Mouse (Mus musculus) midbrain, embryonic 12.5 days (tissue): Measurements from ENCODE around the gene Phf20. TPM values are rescaled to one million over a fixed set of nuclear protein-coding genes. Genes with fewer than 3 reads are reported as not detected.
"Not testable (repeated sequence)": the region's sequence is repeated elsewhere in the genome, so short reads cannot be mapped to it uniquely, and the experiment has no call there.

Source experiments
- ATAC-seq: fragments of 200-750 bp; cut with Nextera tagmentation; 2 replicates; pipeline ENCODE4 v1.8.0; 2017; ENCODE audit warnings: low read depth, moderate TSS enrichment, moderate library complexity; ENCODE audit not compliant: low FRiP score
- H3K27ac ChIP-seq: fragments of 300-500 bp; sonication (generic); replicated peaks from 2 replicates; pipeline ENCODE4 v1.5.1; 2016; ENCODE audit warnings: mild to moderate bottlenecking
- H3K27me3 ChIP-seq: fragments of 300-500 bp; sonication (generic); 2 replicates; pipeline ENCODE4 v1.6.1; 2016; ENCODE audit warnings: mild to moderate bottlenecking
- H3K36me3 ChIP-seq: fragments of 300-500 bp; sonication (generic); 2 replicates; pipeline ENCODE4 v1.6.1; 2016
- H3K4me1 ChIP-seq: fragments of 300-500 bp; sonication (generic); 2 replicates; pipeline ENCODE4 v1.6.1; 2016
- H3K4me2 ChIP-seq: fragments of 300-500 bp; sonication (generic); replicated peaks from 2 replicates; pipeline ENCODE4 v1.6.1; 2016; ENCODE audit warnings: mild to moderate bottlenecking, moderate library complexity
- H3K4me3 ChIP-seq: fragments of 300-500 bp; sonication (generic); 2 replicates; pipeline ENCODE4 v1.5.1; 2016; ENCODE audit warnings: mild to moderate bottlenecking
- H3K9ac ChIP-seq: fragments of 300-500 bp; sonication (generic); replicated peaks from 2 replicates; pipeline ENCODE4 v1.6.1; 2016; ENCODE audit warnings: mild to moderate bottlenecking, moderate library complexity
- H3K9me3 ChIP-seq: fragments of 300-500 bp; sonication (generic); 2 replicates; pipeline ENCODE4 v1.6.1; 2016; ENCODE audit warnings: mild to moderate bottlenecking
- WGBS: fragments of 180-500 bp; shearing (Covaris S2); methylation state at CpG from one replicate; pipeline ENCODE4 v1.1.7; 2016; 5-methylcytosine and 5-hydroxymethylcytosine counted together
- polyA plus RNA-seq: library from polyadenylated mRNA; unstranded; fragments of >200 nt; fragmentation: Nextera tagmentation; extraction: Ambion mirVana; gene quantifications from 2 replicates; pipeline ENCODE4 v1.2.1, GENCODE M21; 2016

The Phf20 gene
- polyA plus RNA-seq, 1 experiment from 2014 or later = 91.8 TPM

- Histone ChIP-seq H3K9me3 (no peaks in the 10 kb centered on the region), H3K4me2 (no peak overlapping the region), H3K4me3 (no peak overlapping the region), H3K9ac (no peak overlapping the region), H3K36me3 (peaks cover 45% of the 10 kb centered on the region), H3K4me1 (peaks cover 18% of the 10 kb centered on the region), H3K27me3 (no peaks in the 10 kb centered on the region), H3K27ac (no peak overlapping the region)
- 92% methylated on average over 6 of the region's 6 CpGs for WGBS
- ATAC-seq = no peak
Observed at GRCm38 (mm10) chr2:156203917-156204316, 7.7 kb downstream of the Phf20 start.

GRCm38 (mm10) chr2:156217786-156218185 is 21.5 kb downstream of the Phf20 start:
- no peaks in the 10 kb centered on the region for H3K27me3 ChIP-seq
- 0 out of 2 replicates have a peak, but pooled peaks cover 3% of the 10 kb centered on the region for H3K4me1 ChIP-seq
- WGBS = 32% methylated on average over 1 of the region's 1 CpGs
- no peak overlapping the region for H3K27ac ChIP-seq
- H3K4me3 ChIP-seq = no peak overlapping the region
- peaks cover 8% of the 10 kb centered on the region for H3K36me3 ChIP-seq
- no peaks in the 10 kb centered on the region for H3K9me3 ChIP-seq
- ATAC-seq = no peak
- H3K4me2 ChIP-seq = no peak overlapping the region
- H3K9ac ChIP-seq = no peak overlapping the region

GRCm38 (mm10) chr2:156222100-156222499 is 25.8 kb downstream of the Phf20 start:
- Histone ChIP-seq H3K36me3 (peaks cover 35% of the 10 kb centered on the region), H3K4me1 (0 out of 2 replicates have a peak, but pooled peaks cover 3% of the 10 kb centered on the region)
- no peak for ATAC-seq

GRCm38 (mm10) chr2:156224043-156224442 is 27.8 kb downstream of the Phf20 start:
- Histone ChIP-seq H3K4me2 (no peak overlapping the region), H3K27me3 (no peaks in the 10 kb centered on the region), H3K4me3 (no peak overlapping the region), H3K9me3 (no peaks in the 10 kb centered on the region), H3K4me1 (no peaks in the 10 kb centered on the region), H3K9ac (no peak overlapping the region), H3K27ac (no peak overlapping the region), H3K36me3 (peaks cover 43% of the 10 kb centered on the region)
- ATAC-seq = no peak
- WGBS = 97% methylated on average over 5 of the region's 5 CpGs

More at GRCm38 (mm10) chr2:156222100-156222499, 25.8 kb downstream of the Phf20 start:
- no peak overlapping the region for H3K27ac ChIP-seq
- H3K9ac ChIP-seq = no peak overlapping the region
- no peaks in the 10 kb centered on the region for H3K27me3 ChIP-seq
- H3K4me2 ChIP-seq = no peak overlapping the region
- no peak overlapping the region for H3K4me3 ChIP-seq
- no peaks in the 10 kb centered on the region for H3K9me3 ChIP-seq

- no peak for ATAC-seq
- WGBS = 100% methylated on average over 1 of the region's 1 CpGs
- peaks cover 53% of the 10 kb centered on the region for H3K36me3 ChIP-seq
Observed at GRCm38 (mm10) chr2:156227689-156228088, 31.4 kb downstream of the Phf20 start.

GRCm38 (mm10) chr2:156229171-156229570 is 32.9 kb downstream of the Phf20 start:
- no peaks in the 10 kb centered on the region for H3K9me3 ChIP-seq
- ATAC-seq = no peak
- no peak overlapping the region for H3K4me2 ChIP-seq
- 100% methylated on average over 1 of the region's 1 CpGs for WGBS
- H3K4me1 ChIP-seq = no peaks in the 10 kb centered on the region
- H3K4me3 ChIP-seq = no peak overlapping the region
- H3K9ac ChIP-seq = no peak overlapping the region
- no peak overlapping the region for H3K27ac ChIP-seq
- no peaks in the 10 kb centered on the region for H3K27me3 ChIP-seq
- peaks cover 53% of the 10 kb centered on the region for H3K36me3 ChIP-seq

More at GRCm38 (mm10) chr2:156227689-156228088, 31.4 kb downstream of the Phf20 start:
- H3K27me3 ChIP-seq = no peaks in the 10 kb centered on the region
- H3K9me3 ChIP-seq = no peaks in the 10 kb centered on the region
- H3K4me1 ChIP-seq = no peaks in the 10 kb centered on the region
- no peak overlapping the region for H3K4me2 ChIP-seq
- H3K27ac ChIP-seq = no peak overlapping the region
- no peak overlapping the region for H3K4me3 ChIP-seq
- no peak overlapping the region for H3K9ac ChIP-seq

- H3K27me3 ChIP-seq = no peaks in the 10 kb centered on the region
- no peak overlapping the region for H3K9ac ChIP-seq
- peaks cover 51% of the 10 kb centered on the region for H3K36me3 ChIP-seq
- H3K4me1 ChIP-seq = no peaks in the 10 kb centered on the region
- no peaks in the 10 kb centered on the region for H3K9me3 ChIP-seq
- no peak overlapping the region for H3K27ac ChIP-seq
- no peak for ATAC-seq
- H3K4me3 ChIP-seq = no peak overlapping the region
- no peak overlapping the region for H3K4me2 ChIP-seq
Observed at GRCm38 (mm10) chr2:156231340-156231739, 35.1 kb downstream of the Phf20 start.

GRCm38 (mm10) chr2:156233275-156233948 is 37.1 kb downstream of the Phf20 start:
- H3K36me3 ChIP-seq = peaks cover 50% of the 10 kb centered on the region

GRCm38 (mm10) chr2:156234016-156234415 is 37.8 kb downstream of the Phf20 start:
- H3K27me3 ChIP-seq, H3K9me3 ChIP-seq, H3K9ac ChIP-seq, H3K27ac ChIP-seq, H3K4me2 ChIP-seq, ATAC-seq, H3K4me1 ChIP-seq, H3K4me3 ChIP-seq: not testable (repeated sequence)
- H3K36me3 ChIP-seq = peaks cover 53% of the 10 kb centered on the region
- 79% methylated on average over 2 of the region's 2 CpGs for WGBS

More at GRCm38 (mm10) chr2:156233275-156233948, 37.1 kb downstream of the Phf20 start:
- no peak overlapping the region for H3K9ac ChIP-seq
- no peaks in the 10 kb centered on the region for H3K4me1 ChIP-seq
- no peaks in the 10 kb centered on the region for H3K27me3 ChIP-seq
- H3K4me3 ChIP-seq = no peak overlapping the region
- no peaks in the 10 kb centered on the region for H3K9me3 ChIP-seq
- WGBS = 88% methylated on average over 3 of the region's 3 CpGs
- H3K27ac ChIP-seq = no peak overlapping the region
- H3K4me2 ChIP-seq = no peak overlapping the region
- ATAC-seq = no peak

GRCm38 (mm10) chr2:156235847-156236246 is 39.6 kb downstream of the Phf20 start:
- H3K4me2 ChIP-seq = no peak overlapping the region
- 93% methylated on average over 4 of the region's 4 CpGs for WGBS

GRCm38 (mm10) chr2:156241662-156242061 is 45.4 kb downstream of the Phf20 start:
- H3K4me1 ChIP-seq = no peaks in the 10 kb centered on the region
- no peak overlapping the region for H3K9ac ChIP-seq
- H3K36me3 ChIP-seq = peaks cover 32% of the 10 kb centered on the region
- no peaks in the 10 kb centered on the region for H3K9me3 ChIP-seq
- no peak overlapping the region for H3K4me3 ChIP-seq
- WGBS = 93% methylated on average over 2 of the region's 2 CpGs
- no peak for ATAC-seq
- no peaks in the 10 kb centered on the region for H3K27me3 ChIP-seq
- H3K27ac ChIP-seq = no peak overlapping the region
- H3K4me2 ChIP-seq = no peak overlapping the region

More at GRCm38 (mm10) chr2:156235847-156236246, 39.6 kb downstream of the Phf20 start:
- Histone ChIP-seq H3K27ac (no peak overlapping the region), H3K36me3 (peaks cover 64% of the 10 kb centered on the region), H3K27me3 (no peaks in the 10 kb centered on the region), H3K9me3 (no peaks in the 10 kb centered on the region), H3K4me1 (no peaks in the 10 kb centered on the region), H3K9ac (no peak overlapping the region), H3K4me3 (no peak overlapping the region)
- ATAC-seq = no peak

GRCm38 (mm10) chr2:156243011-156243410 is 46.7 kb downstream of the Phf20 start:
- Histone ChIP-seq H3K36me3 (peaks cover 35% of the 10 kb centered on the region), H3K4me2 (no peak overlapping the region)
- 94% methylated on average over 8 of the region's 8 CpGs for WGBS

GRCm38 (mm10) chr2:156247599-156247998 is 51.3 kb downstream of the Phf20 start:
- ATAC-seq = no peak
- Histone ChIP-seq H3K27me3 (no peaks in the 10 kb centered on the region), H3K27ac (no peak overlapping the region), H3K4me1 (no peaks in the 10 kb centered on the region), H3K4me2 (no peak overlapping the region), H3K36me3 (peaks cover 33% of the 10 kb centered on the region), H3K9me3 (no peaks in the 10 kb centered on the region), H3K9ac (no peak overlapping the region), H3K4me3 (no peak overlapping the region)

More at GRCm38 (mm10) chr2:156243011-156243410, 46.7 kb downstream of the Phf20 start:
- Histone ChIP-seq H3K27ac (no peak overlapping the region), H3K4me3 (no peak overlapping the region), H3K9ac (no peak overlapping the region), H3K9me3 (no peaks in the 10 kb centered on the region), H3K27me3 (no peaks in the 10 kb centered on the region), H3K4me1 (no peaks in the 10 kb centered on the region)
- ATAC-seq = no peak
